Mouse (Mus musculus) CH12.LX (cell line): ENCODE measurements around the gene Ciz1.

Source experiments
- BHLHE40 ChIP-seq: IDR thresholded peaks from 2 replicates; pipeline ENCODE4 v1.6.1; 2011; ENCODE audit warnings: mild to moderate bottlenecking, low read depth, low read length, improper control_type of control experiment
- CTCF ChIP-seq, 2 experiments: IDR thresholded peaks in 1 of 2; conservative IDR thresholded peaks in 1 of 2; 2 replicates each; pipeline ENCODE4 v1.5.1; 2011 to 2012; ENCODE audit warnings: low read depth in 2 of 2, low read length in 2 of 2, improper control_type of control experiment in 1 of 2, inconsistent platforms in 1 of 2, mild to moderate bottlenecking in 1 of 2, moderate library complexity in 1 of 2
- EP300 ChIP-seq: IDR thresholded peaks from 2 replicates; pipeline ENCODE4 v1.6.1; 2011; ENCODE audit warnings: low read length, improper control_type of control experiment
- GABPA ChIP-seq: IDR thresholded peaks from 2 replicates; pipeline ENCODE4 v1.6.1; 2012; ENCODE audit warnings: low read depth, low read length, improper control_type of control experiment, inconsistent platforms; ENCODE audit not compliant: insufficient replicate concordance
- KAT2A ChIP-seq: IDR thresholded peaks from 2 replicates; pipeline ENCODE4 v1.6.1; 2012; ENCODE audit warnings: low read length, improper control_type of control experiment, inconsistent platforms; ENCODE audit not compliant: insufficient replicate concordance
- MAX ChIP-seq: IDR thresholded peaks from 2 replicates; pipeline ENCODE4 v1.6.1; 2011; ENCODE audit warnings: low read length, improper control_type of control experiment
- POLR2A ChIP-seq: IDR thresholded peaks from 2 replicates; pipeline ENCODE4 v1.6.1; 2011; ENCODE audit warnings: low read depth, mild to moderate bottlenecking, improper control_type of control experiment, low read length
- POLR2AphosphoS2 ChIP-seq: IDR thresholded peaks from 2 replicates; pipeline ENCODE4 v1.6.1; 2011; ENCODE audit warnings: low read depth, low read length, improper control_type of control experiment
- TBP ChIP-seq: conservative IDR thresholded peaks from 2 replicates; pipeline ENCODE4 v1.6.1; 2011; ENCODE audit warnings: low read depth, low read length, improper control_type of control experiment
- TCF12 ChIP-seq: IDR thresholded peaks from 2 replicates; pipeline ENCODE4 v1.6.1; 2014; ENCODE audit warnings: low read depth, mild to moderate bottlenecking, inconsistent platforms, low read length, improper control_type of control experiment
- UBTF ChIP-seq: IDR thresholded peaks from 2 replicates; pipeline ENCODE4 v1.6.1; 2012; ENCODE audit warnings: low read depth, mild to moderate bottlenecking, inconsistent platforms, low read length, improper control_type of control experiment, moderate library complexity
- ZC3H11A ChIP-seq: IDR thresholded peaks from 2 replicates; pipeline ENCODE4 v1.6.1; 2012; ENCODE audit warnings: low read depth, mild to moderate bottlenecking, inconsistent platforms, low read length, improper control_type of control experiment

DNA sequence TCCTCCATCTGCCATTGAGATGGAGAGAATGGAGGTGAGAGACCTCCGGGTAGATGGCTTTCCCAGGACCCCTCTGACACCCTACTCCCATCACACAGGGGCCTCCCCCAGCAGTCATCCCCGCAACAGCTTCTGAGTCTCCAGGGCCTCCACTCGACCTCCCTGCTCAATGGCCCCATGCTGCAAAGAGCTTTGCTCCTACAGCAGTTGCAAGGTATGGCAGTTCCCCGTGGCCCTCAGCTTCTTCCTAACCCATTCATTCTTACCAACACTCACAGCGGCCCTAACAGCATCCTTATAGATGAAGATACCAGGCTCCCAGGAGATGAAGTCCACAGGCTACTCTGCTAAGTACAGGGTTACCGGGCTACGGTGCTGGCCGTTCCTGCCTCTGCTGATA is 12.0 kb downstream of the Ciz1 start:
- TF ChIP-seq CTCF (conservative IDR thresholded peaks at IDR 0.05 in 1 of 2, IDR thresholded peaks at IDR 0.05 in 1 of 2; ENCODE audit: low read depth in 2 of 2, low read length in 2 of 2) (no peak), POLR2A (no peak), KAT2A (no peak), TCF12 (no peak), GABPA (no peak), BHLHE40 (no peak), TBP (no peak), UBTF (no peak), POLR2AphosphoS2 (no peak), ZC3H11A (no peak), MAX (no peak), EP300 (no peak)
